Mouse (Mus musculus) megakaryocyte, embryonic 14.5 days (primary cell): Measurements from ENCODE around the gene Gm42417.

ENCODE experiments used
- FLI1 ChIP-seq: IDR thresholded peaks from 2 replicates; pipeline ENCODE4 v1.6.1; 2012; ENCODE audit warnings: low read length, inconsistent platforms, mixed read lengths
- GATA1 ChIP-seq: IDR thresholded peaks from 3 replicates; pipeline ENCODE4 v1.6.1; 2012; ENCODE audit warnings: mixed read lengths, low read length, inconsistent platforms, borderline replicate concordance

GRCm38 (mm10) chr1:36497312-36497711, 41.9 kb downstream of the Gm42417 start:
- TF ChIP-seq FLI1 (no peak), GATA1 (no peak)
